Mouse (Mus musculus) lung, postnatal 0 days (tissue): ENCODE measurements at regions not wholly inside any gene's neighbourhood (a gene's known extent, or its start where the extent isn't known, plus 50 kb on each side); places are given as distances from the start of the nearest gene placed in this dataset.

Experiments
- CTCF ChIP-seq: IDR thresholded peaks from 2 replicates; pipeline ENCODE4 v1.5.1; 2016; ENCODE audit warnings: antibody characterized with exemption, mild to moderate bottlenecking
- EP300 ChIP-seq: IDR thresholded peaks from 2 replicates; pipeline ENCODE4 v1.6.1; 2016; ENCODE audit warnings: antibody characterized with exemption, mild to moderate bottlenecking, control low read depth

GRCm38 (mm10) chr14:58494400-58494987 lies 424.1 kb downstream of the Fgf9 start:
- TF ChIP-seq EP300 (no peak), CTCF (no peak)
